Mouse (Mus musculus): ENCODE results near the gene Calr4.

Calr4 gene

DNA sequence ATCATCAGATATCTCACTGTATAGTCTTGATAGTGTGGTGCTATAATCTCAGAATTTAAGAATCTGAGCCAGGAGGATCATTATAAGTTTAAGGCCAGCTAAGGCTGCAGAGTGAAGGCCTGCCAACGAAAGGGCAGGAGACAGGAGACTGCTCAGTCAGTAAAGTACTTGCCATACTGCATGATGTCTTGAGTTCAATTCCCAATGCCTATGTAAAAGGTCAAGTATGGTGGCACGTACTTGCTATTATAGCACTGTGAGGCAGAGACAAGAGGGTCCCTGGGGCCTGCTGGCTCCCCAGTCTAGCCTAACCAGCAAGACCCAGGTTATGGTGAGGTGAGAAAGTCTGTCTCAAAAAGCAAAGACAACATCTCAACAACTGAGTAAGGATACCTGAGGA lies at the start of gene Calr4:
Calr4 (plus strand) TSS at position 301 of the 400 bp plus-strand sequence.
- DNase-seq, result no peak

DNA sequence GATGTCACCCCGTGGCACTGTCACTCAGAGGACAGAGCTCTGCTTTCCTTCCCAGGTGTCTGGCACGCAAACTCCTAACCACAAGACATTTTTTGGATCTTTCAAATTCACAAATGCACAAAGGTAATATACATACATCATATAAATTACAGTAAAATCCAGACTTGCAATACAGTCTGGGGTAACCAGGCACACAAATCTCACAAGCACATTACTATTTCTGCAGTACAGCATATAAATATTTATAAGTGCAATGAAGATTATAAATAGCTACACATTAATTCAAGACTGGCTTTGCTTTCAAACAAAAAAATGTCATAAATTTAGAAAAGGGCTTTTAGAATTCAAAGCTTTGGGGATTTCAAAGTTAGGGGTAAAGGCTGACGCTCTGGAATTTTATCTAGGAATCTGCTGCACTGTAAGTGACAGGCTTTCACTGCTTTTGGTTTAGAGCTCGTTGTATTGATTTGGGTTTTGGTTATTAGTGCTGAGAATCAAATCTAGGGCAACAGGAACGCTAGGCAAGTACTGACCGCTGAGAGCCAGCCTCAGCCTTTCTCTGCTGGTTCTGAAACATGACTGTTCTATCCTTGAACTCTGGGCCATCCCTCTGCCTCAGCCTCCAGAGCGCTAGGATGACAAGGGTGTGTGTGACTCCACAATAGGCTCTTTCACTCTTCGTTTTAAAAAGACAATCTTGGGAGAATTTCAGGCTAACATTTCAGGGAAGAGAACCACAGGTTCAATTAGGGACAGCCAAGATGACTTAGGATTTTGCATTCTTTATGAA lies 48.5 kb upstream of the Calr4 start:
- DNase-seq, result no peak

DNA sequence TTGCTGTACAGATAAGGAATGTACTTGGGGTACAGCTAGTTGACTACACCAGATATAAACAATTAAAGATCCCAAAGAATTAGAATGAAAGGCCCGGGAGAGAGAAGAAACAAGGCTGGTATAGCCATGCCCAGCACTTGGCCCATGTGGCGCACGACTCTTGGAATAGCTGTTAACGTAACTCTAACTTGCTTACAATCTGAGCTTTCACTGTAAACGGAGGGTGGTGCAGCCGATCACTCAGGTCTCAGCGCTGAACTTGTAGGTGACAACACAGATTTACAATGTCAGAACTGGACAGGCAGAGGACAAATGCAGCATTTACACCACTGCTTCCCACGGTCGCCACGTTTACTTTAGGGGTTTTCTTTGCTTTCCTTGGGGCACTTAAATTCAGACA lies 42.7 kb upstream of the Calr4 start:
- DNase-seq, result no peak

DNA sequence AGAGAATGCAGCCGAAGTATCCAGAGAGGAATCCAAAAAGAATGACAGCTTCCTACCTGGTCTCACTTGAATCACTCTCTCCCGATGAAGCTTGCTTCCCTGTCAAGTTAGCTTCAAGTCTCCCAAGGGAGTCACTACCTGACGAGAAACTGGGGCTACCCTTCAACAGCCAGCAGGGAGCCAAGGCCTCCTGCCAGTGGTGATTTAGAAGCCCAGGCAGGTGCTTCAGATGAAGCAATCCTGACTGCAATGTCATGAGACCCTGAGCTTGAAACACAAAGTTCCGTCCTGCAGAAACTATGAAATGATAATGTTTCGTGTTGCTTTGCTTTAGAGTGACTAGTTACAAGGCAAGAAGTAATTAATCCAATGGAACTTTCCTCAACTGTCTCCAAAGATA lies 40.4 kb upstream of the Calr4 start:
- no peak for DNase-seq

DNA sequence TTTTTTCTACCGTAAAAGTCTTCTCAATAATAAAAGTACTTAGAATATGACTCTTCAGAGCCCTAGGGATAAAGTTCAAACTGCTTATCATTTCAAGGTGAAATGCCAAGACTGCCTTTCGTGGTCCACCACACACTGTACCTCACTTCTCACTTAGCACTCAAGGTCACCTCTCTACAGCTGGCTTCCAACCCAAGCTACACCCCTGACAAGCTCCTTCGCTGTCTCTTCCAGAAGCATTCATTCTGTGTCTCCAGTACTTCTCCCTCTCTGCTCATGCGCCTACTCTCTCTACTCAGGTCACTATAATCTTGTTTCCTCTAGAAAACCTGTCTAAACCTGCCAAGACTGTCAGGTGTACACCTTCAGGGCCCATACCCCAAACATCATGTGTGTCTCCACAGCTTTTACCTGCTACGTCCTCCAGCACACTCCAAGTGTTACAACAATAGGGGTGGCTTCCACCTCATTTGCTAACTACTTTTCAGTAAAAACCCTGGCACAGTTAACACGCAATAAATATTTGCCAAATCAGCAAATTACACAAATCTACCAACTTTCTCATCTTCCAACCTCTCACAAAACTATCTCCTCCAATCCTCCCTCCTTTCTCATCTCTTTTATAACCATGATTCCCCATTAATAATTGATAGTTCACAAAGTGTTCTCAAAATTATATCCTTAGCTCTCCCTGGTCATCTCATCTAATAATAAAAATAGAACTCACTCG lies 38.2 kb upstream of the Calr4 start:
- DNase-seq, result no peak

DNA sequence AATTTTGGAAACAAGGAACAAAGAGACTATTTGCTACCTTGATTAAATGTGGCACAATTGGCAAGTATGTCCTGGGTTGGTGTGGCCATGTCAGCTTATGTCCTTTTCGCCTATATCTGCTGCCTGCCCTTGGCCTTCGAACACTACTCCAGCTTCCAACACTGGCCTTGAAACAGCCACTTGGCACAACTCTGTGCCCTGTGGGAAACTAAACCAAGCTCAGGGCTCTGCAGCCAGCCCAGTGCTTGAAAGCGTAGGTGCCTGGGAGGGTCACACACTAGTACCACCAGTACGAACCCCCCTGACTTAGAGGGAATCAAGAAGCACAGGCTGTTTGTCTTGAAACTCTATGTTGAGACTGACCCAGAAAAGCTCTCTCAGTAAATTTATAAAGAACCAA lies 35.2 kb upstream of the Calr4 start:
- DNase-seq, result no peak

DNA sequence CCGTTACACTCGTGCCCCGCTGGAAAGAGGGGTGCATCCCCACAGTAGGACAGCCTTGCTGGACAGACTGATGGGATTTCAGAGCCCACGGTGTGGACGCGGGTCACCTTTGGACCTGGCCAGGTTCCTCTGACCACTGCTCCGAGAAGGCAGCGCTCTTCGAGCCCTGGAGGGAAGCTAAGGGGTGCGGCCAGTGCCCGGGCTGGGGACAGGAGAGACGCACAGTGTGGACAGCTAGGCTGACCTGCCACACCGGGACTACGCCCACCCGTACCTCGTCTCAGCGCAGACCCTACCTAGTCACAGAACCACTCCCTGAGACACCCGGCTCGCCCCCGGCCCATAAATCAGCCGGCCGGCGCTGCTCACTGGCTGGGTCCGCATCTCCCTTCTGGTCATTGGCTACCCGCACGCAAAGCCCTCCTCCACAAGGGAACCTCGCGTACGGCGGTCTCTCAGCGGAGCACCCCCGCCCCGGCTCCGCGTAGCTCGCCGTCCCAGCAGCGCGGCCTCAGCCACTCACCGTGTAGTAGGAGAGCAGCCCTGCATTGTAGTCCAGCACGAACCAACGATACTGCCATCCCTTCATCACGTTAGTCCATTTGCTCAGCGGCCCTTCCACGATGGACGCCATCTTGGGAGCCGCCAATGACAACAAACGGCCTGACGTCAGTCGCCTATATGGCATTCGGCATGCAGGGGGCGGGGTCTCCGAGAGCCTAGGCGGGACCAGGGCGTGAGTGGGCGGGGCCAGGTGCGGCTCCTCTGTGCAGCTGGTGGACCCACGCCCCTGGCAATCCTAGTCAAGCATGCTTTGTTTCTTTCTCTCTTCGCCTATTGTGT lies 32.5 kb upstream of the Calr4 start, which contains the start of gene Osbpl9:
Osbpl9 (minus strand) TSS at position 691 of the 843 bp plus-strand sequence.
- peak; percentile 100 for DNase-seq

DNA sequence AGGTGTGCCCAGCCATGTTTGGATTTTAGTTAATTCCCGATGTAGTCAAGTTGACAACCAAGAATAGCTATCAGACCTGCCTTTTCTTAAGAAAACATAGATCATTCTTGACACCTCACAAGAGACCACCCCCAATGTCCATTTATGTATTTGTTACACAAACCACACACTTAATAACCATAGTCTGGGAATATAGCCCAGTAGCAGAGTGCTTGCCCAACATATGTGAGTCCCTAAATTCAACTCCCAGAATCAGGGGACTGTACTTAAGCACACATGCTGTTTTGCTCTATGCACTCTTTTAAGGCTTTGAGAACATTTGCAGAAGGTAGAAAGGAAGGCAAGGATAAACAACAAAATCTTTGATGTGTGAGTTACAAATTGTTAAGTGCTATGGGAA lies 30.4 kb upstream of the Calr4 start:
- DNase-seq, result no peak

DNA sequence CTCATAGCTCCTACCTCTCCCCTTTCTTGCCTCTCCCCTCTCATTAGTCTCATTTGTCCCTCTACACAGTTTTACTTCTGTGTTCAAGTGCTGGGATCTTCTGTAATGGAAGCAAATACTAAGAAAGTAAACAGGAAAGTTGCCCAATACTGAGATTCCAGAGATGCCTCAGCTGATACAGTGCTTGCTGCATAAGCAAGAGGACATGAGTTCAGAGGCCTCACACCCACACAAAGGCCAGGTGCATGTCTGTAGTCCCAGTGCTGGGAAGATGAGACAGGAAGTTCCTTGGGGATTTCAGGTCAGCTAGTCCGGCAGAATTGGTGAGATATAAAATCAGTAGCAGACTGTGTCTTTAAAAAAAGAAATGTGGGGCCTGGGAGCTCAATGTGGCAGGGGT lies 29.9 kb upstream of the Calr4 start:
- no peak for DNase-seq

DNA sequence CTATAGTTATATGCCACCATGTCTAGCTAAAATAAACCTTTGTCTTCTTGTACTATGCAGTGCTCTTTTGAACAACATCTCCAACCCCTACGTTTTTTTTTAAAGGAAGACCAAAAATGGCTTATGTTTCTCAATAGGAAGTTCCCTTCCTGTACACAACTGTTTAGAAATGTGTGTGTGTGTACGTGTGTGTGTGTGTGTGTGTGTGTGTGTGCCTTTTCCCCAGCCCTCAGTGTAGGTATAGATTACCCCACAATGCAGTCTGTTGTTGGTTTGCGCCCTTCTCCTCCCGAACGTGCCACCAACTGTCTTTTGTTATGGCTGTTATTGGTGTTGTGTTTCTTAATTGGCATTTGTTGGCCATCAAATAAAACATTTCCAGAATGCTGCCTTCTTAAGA lies 26.8 kb upstream of the Calr4 start:
- no peak for DNase-seq

DNA sequence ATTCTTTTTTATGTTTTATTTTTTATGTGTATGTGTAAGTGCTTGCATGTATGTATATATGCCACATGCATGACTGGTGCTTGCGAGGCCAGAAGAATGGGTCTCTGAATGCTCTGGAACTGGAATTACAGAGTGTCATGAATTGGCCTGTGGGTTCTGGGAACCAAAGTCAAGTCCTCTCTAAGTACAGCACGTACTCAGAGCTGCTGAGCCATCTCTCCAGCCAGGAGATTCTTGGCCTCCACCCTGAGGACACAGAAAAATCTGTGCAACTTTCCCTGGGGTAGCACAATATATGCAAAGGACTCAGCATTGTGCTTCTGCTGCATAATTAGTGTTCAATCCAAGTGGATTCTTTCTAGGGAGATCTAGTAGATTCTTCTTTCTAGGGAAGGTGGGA lies 24.0 kb upstream of the Calr4 start:
- no peak for DNase-seq

DNA sequence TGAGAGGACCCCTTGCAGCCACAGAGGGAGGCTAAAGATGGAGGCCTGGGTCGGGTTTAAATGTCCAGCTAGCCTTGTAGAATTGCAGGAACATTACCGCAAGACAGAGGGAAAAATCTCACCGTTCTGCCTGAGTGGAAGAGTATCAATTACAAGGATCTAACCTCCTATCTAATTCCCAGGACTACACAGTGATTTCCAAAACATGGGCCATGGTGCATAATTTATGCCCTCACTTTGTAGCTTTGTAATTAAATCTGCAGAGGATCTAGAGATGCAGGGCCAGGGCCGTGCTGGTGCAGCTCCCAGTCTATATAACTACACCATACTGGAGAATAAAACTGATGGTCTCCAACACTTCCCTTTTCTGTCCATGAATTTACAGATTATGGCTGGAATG lies 23.4 kb upstream of the Calr4 start:
- no peak for DNase-seq

DNA sequence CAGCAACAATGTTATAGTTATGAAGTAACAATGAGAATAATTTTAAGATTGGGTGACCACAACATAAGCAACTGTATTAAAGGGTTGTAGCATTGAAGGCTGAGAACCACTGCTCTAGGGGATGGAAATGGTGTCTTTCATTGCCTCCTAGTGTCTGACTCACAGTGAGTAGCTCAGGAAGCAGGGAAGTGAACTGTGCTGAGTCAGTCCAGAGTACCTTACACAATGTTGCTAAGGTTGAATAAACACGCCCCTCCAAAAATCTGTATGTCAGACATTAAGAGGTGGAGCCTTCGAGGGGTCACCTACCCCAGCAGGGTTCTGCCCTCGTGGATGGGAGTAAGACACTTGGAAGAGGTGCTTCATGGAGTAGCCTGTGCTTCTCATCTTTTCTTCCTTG lies 20.3 kb upstream of the Calr4 start:
- no peak for DNase-seq

DNA sequence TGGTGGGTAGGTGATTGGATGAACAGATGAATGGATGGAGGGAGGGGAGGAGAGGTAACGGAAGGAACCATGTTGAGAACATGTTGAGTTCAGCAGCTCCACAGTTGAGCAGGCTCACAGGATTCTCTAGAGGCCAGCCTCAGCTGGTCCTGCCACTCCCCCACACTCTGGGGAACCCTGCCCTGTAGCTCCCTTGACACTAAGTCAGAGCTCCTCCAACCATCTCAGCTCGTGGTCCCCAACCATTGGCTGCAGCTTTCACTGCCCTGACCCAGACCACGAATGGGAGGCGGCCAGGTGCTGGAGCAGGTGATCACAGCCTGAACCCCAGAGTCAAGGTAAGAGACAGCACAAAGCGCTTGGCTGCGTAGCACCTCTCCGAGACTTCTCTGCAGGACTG lies 16.3 kb upstream of the Calr4 start:
- DNase-seq, result no peak

DNA sequence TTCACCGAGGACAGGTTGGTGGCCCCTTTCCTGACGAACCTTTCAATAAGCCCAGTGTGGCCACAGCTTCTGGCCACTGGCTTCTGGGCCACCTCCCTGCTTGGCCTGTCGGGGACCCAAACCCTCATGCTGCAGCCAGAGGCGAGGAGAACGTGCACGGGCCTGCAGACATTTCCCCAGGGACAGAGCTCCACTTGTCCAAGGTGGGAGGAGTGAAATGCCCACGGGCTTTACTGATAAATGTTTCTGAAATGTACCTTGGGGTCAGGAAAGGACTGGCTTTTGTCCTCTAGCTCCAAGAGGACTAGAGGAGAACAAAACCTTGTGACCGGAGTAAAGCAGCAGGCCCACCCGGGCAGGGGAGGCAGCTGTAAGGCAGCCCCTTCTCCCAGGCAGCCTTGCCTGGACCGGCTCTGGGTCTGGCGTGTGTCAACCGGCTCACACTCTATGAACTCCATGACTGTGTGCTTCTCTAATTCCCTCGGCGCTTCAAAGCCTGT lies 13.8 kb upstream of the Calr4 start:
- no peak for DNase-seq

DNA sequence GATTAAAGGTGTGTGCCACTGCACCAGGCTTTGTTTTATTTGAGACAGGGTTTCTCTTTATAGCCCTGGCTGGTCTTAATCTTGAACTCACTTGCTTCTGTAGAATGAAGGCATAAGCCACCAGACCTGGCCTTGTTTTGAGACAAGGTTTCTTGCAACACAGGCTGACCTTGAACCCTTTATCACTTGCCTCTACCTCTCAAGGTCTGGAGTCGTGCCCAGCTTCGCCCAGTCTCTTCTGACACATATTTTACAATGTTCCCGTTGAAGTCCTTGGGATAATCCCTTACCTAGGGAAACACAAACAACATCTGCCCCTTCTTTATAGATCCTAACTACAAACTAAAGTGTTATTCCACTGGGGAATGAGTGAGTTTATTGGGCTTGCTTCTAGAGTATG lies 12.3 kb upstream of the Calr4 start:
- DNase-seq, result no peak

DNA sequence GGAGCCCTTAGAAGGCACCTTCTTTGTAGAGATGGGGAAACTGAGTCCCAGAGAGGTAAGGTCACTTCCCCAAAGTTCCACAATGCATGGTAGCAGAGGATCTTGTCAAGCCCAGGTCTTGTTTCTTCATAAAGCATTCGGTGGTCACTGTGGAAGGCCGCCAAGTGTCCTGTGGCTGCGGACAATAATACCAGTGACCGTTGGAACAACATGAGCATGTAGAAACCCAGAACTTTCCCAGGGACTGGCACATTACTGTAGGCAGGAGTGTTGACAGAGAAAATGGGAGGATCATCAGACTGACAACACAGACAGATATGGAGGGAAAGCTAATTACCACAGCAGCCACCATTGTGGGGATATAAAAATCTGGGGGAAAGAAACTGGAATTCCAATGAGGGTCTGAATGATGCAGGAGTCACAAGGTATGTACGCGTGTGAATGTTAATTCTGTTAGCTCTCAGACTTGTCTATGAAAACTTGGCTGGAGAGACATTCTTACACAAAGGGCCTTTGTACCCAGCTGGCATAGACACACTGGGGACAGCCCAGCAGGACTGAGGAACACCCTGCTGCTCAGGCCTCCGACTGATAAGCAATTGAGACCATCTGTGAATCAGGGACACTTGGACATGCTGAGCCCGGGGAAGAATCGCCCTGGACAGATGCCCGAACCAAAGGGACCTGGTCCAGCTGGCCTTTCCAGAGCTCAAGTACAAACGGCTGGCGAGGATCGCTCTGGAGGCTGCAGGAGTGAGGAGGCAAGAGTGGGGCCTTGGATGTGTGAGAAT lies 9.3 kb upstream of the Calr4 start:
- no peak for DNase-seq

DNA sequence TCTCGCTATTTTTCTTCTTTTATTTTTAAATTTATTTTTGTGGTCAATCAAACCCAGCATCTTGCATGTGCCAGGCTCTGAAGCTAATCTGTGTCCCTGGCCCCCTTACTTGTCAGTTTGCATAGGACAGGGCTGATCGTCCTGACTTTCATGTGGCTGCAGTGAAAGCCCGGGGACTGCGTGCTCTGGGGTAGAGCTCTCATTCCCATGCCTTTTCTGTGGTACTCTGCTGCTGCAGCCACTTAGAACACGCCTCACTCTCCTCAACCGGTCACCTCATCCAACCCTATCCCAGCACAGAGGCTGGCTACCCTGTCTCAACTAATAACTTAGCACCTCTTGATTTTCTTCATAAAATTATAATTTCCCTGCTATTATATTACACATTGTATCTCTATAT lies 8.7 kb upstream of the Calr4 start:
- DNase-seq, result no peak

DNA sequence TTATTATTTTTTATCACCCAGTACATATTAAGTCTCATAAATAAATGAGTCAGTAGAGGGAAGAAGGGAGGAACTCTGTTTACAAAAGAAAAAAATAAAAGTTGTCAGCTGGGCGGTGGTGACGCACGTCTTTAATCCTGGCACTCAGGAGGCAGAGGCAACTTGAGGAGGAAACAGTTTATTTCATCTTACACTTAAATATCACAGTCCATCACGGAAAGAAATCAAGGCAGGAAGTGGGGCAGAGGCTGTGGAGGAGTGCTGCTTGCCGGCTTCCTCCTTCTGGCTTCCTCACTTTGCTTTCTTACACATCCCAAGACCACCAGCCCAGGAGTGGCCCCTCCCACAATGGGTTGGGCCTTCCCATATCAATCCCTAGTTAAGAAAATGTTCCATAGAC lies 8.2 kb upstream of the Calr4 start:
- no peak for DNase-seq

DNA sequence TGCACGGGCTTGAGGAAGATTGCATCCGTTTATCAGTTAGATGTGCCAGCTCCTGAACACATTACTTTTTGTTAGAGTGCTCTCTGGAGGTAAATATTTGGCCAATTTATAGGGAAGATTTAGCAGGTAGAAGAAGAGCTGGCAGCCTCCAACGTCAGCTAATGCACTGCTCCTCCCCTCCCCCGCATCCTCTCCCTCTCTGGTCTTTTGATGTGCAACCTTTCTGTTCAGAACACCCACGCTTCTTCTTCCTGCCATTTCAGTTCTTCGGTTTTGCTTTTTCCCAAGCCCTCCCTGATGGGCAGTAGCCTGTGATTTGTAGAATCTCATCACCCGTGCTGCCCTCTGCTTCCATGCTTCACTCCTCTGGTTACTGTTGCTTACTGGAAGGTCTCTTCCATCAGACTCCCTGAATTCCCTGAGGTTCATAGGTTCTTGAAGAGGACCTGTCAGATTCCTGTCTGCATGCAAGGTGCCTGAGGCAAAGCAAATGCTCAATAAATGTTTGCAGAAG lies 4.5 kb upstream of the Calr4 start:
- DNase-seq, result peak; percentile 71

DNA sequence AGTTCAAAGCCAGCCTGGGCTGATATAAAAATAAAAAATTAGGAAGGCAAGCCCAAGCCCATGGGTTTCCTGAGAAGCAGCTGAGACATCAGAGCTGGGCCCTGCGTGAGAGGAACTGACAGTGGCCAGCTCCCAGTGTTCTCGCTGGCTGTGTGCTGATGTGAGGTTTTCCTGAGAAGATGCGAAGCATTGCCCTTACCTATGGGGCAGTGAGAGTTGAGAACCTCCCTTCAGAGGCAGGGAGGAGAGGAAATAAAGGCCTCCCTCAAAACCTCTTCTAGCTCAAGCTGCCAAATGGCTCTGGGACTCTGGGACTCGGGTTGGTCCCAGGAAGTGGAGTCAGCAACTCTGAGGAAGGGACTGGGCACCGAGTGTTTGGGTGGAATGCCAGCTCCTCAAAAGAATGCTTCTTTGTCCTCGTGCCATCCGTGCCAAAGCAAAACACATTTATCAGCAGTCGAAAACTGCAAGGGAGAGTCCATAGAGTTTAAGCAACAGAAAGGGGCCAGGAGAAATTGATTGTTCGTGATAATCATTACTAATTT lies 593 bp downstream of the Calr4 start:
- DNase-seq, result no peak
